Mouse (Mus musculus): ENCODE measurements around the gene Rrp36. TPM values are rescaled to one million over a fixed set of nuclear protein-coding genes. Genes with fewer than 3 reads are reported as not detected.

The Rrp36 gene
- polyA plus RNA-seq, 1 experiment, result 12.5 TPM

- H3K36me3 ChIP-seq (ENCODE audit: control insufficient read depth, insufficient read depth, low read length), result no peaks in the 10 kb centered on the region
- no peaks in the 10 kb centered on the region for H3K27me3 ChIP-seq (ENCODE audit: control insufficient read depth, insufficient read depth, low read length)
- H3K4me1 ChIP-seq (ENCODE audit: control insufficient read depth, insufficient read depth, low read length), result peaks cover 11% of the 10 kb centered on the region
- no peak for TF ChIP-seq CTCF (IDR thresholded peaks at IDR 0.05; ENCODE audit: control insufficient read depth, insufficient read depth, insufficient replicate concordance, low read depth, low read length)
- no peak for TF ChIP-seq POLR2A (IDR thresholded peaks at IDR 0.05; ENCODE audit: control insufficient read depth, low read depth, low read length)
- H3K4me3 ChIP-seq (ENCODE audit: control insufficient read depth, low read depth, low read length), result no peak overlapping the region
- H3K27ac ChIP-seq (ENCODE audit: control insufficient read depth, insufficient read depth, low read depth, low read length), result no peak overlapping the region
These were observed 27.3 kb upstream of the Rrp36 start for GRCm38 (mm10) chr17:46701489-46701888.

GRCm38 (mm10) chr17:46699912-46700311, 25.8 kb upstream of the Rrp36 start:
- H3K4me3 ChIP-seq (ENCODE audit: control insufficient read depth, low read depth, low read length), result no peak overlapping the region
- H3K27ac ChIP-seq (ENCODE audit: control insufficient read depth, insufficient read depth, low read depth, low read length), result no peak overlapping the region
- TF ChIP-seq CTCF (IDR thresholded peaks at IDR 0.05; ENCODE audit: control insufficient read depth, insufficient read depth, insufficient replicate concordance, low read depth, low read length), result no peak
- no peak for TF ChIP-seq POLR2A (IDR thresholded peaks at IDR 0.05; ENCODE audit: control insufficient read depth, low read depth, low read length)
- no peaks in the 10 kb centered on the region for H3K27me3 ChIP-seq (ENCODE audit: control insufficient read depth, insufficient read depth, low read length)
- H3K36me3 ChIP-seq (ENCODE audit: control insufficient read depth, insufficient read depth, low read length), result no peaks in the 10 kb centered on the region
- peaks cover 7% of the 10 kb centered on the region for H3K4me1 ChIP-seq (ENCODE audit: control insufficient read depth, insufficient read depth, low read length)

- Histone ChIP-seq H3K36me3 (ENCODE audit: control insufficient read depth, insufficient read depth, low read length) (no peaks in the 10 kb centered on the region), H3K4me1 (ENCODE audit: control insufficient read depth, insufficient read depth, low read length) (peaks cover 3% of the 10 kb centered on the region), H3K4me3 (ENCODE audit: control insufficient read depth, low read depth, low read length) (no peak overlapping the region), H3K27ac (ENCODE audit: control insufficient read depth, insufficient read depth, low read depth, low read length) (no peak overlapping the region), H3K27me3 (ENCODE audit: control insufficient read depth, insufficient read depth, low read length) (no peaks in the 10 kb centered on the region)
- TF ChIP-seq POLR2A (IDR thresholded peaks at IDR 0.05; ENCODE audit: control insufficient read depth, low read depth, low read length) (no peak), CTCF (IDR thresholded peaks at IDR 0.05; ENCODE audit: control insufficient read depth, insufficient read depth, insufficient replicate concordance, low read depth, low read length) (no peak)
These were observed 25.1 kb upstream of the Rrp36 start for GRCm38 (mm10) chr17:46699245-46699644.

- Histone ChIP-seq H3K4me3 (ENCODE audit: control insufficient read depth, low read depth, low read length) (no peak overlapping the region), H3K27ac (ENCODE audit: control insufficient read depth, insufficient read depth, low read depth, low read length) (no peak overlapping the region), H3K27me3 (ENCODE audit: control insufficient read depth, insufficient read depth, low read length) (no peaks in the 10 kb centered on the region), H3K4me1 (ENCODE audit: control insufficient read depth, insufficient read depth, low read length) (no peaks in the 10 kb centered on the region), H3K36me3 (ENCODE audit: control insufficient read depth, insufficient read depth, low read length) (no peaks in the 10 kb centered on the region)
- TF ChIP-seq CTCF (IDR thresholded peaks at IDR 0.05; ENCODE audit: control insufficient read depth, insufficient read depth, insufficient replicate concordance, low read depth, low read length) (no peak), POLR2A (IDR thresholded peaks at IDR 0.05; ENCODE audit: control insufficient read depth, low read depth, low read length) (no peak)
These were observed 24.4 kb upstream of the Rrp36 start for GRCm38 (mm10) chr17:46698515-46698914.

GRCm38 (mm10) chr17:46694517-46695063, 20.4 kb upstream of the Rrp36 start:
- Histone ChIP-seq H3K27me3 (ENCODE audit: control insufficient read depth, insufficient read depth, low read length) (no peaks in the 10 kb centered on the region), H3K27ac (ENCODE audit: control insufficient read depth, insufficient read depth, low read depth, low read length) (no peak overlapping the region), H3K4me3 (ENCODE audit: control insufficient read depth, low read depth, low read length) (no peak overlapping the region), H3K4me1 (ENCODE audit: control insufficient read depth, insufficient read depth, low read length) (no peaks in the 10 kb centered on the region), H3K36me3 (ENCODE audit: control insufficient read depth, insufficient read depth, low read length) (no peaks in the 10 kb centered on the region)
- TF ChIP-seq CTCF (IDR thresholded peaks at IDR 0.05; ENCODE audit: control insufficient read depth, insufficient read depth, insufficient replicate concordance, low read depth, low read length), result no peak
- TF ChIP-seq POLR2A (IDR thresholded peaks at IDR 0.05; ENCODE audit: control insufficient read depth, low read depth, low read length), result no peak

- H3K4me1 ChIP-seq (ENCODE audit: control insufficient read depth, insufficient read depth, low read length), result no peaks in the 10 kb centered on the region
- no peak overlapping the region for H3K4me3 ChIP-seq (ENCODE audit: control insufficient read depth, low read depth, low read length)
- H3K27ac ChIP-seq (ENCODE audit: control insufficient read depth, insufficient read depth, low read depth, low read length), result no peak overlapping the region
- no peaks in the 10 kb centered on the region for H3K27me3 ChIP-seq (ENCODE audit: control insufficient read depth, insufficient read depth, low read length)
- no peaks in the 10 kb centered on the region for H3K36me3 ChIP-seq (ENCODE audit: control insufficient read depth, insufficient read depth, low read length)
- no peak for TF ChIP-seq CTCF (IDR thresholded peaks at IDR 0.05; ENCODE audit: control insufficient read depth, insufficient read depth, insufficient replicate concordance, low read depth, low read length)
- TF ChIP-seq POLR2A (IDR thresholded peaks at IDR 0.05; ENCODE audit: control insufficient read depth, low read depth, low read length), result no peak
These were observed 17.2 kb upstream of the Rrp36 start for GRCm38 (mm10) chr17:46691390-46691789.

- Histone ChIP-seq H3K4me3 (ENCODE audit: control insufficient read depth, low read depth, low read length) (no peak overlapping the region), H3K27me3 (ENCODE audit: control insufficient read depth, insufficient read depth, low read length) (no peaks in the 10 kb centered on the region), H3K27ac (ENCODE audit: control insufficient read depth, insufficient read depth, low read depth, low read length) (no peak overlapping the region), H3K4me1 (ENCODE audit: control insufficient read depth, insufficient read depth, low read length) (no peaks in the 10 kb centered on the region), H3K36me3 (ENCODE audit: control insufficient read depth, insufficient read depth, low read length) (no peaks in the 10 kb centered on the region)
- TF ChIP-seq CTCF (IDR thresholded peaks at IDR 0.05; ENCODE audit: control insufficient read depth, insufficient read depth, insufficient replicate concordance, low read depth, low read length) (no peak), POLR2A (IDR thresholded peaks at IDR 0.05; ENCODE audit: control insufficient read depth, low read depth, low read length) (no peak)
These were observed 16.5 kb upstream of the Rrp36 start for GRCm38 (mm10) chr17:46690665-46691064.

GRCm38 (mm10) chr17:46685913-46686312, 11.8 kb upstream of the Rrp36 start:
- H3K27ac ChIP-seq (ENCODE audit: control insufficient read depth, insufficient read depth, low read depth, low read length), result no peak overlapping the region
- H3K36me3 ChIP-seq (ENCODE audit: control insufficient read depth, insufficient read depth, low read length), result no peaks in the 10 kb centered on the region
- H3K27me3 ChIP-seq (ENCODE audit: control insufficient read depth, insufficient read depth, low read length), result no peaks in the 10 kb centered on the region
- TF ChIP-seq CTCF (IDR thresholded peaks at IDR 0.05; ENCODE audit: control insufficient read depth, insufficient read depth, insufficient replicate concordance, low read depth, low read length), result no peak
- TF ChIP-seq POLR2A (IDR thresholded peaks at IDR 0.05; ENCODE audit: control insufficient read depth, low read depth, low read length), result no peak
- H3K4me3 ChIP-seq (ENCODE audit: control insufficient read depth, low read depth, low read length), result no peak overlapping the region
- no peaks in the 10 kb centered on the region; the same call in 1 of the 2 replicates for H3K4me1 ChIP-seq (ENCODE audit: control insufficient read depth, insufficient read depth, low read length)

Data from testis, adult 2 months (tissue).